Mouse (Mus musculus): ENCODE measurements around the gene Olfr1297.

Gene Olfr1297

GRCm38 (mm10) chr2:111626397-111626796, at the start of gene Olfr1297:
Gene Olfr1297, minus strand, starts transcription at chr2:111626497.
- no peak for DNase-seq (ENCODE audit: low read depth, low spot score)

- DNase-seq (ENCODE audit: low read depth, low spot score), result no peak
Measured at GRCm38 (mm10) chr2:111661119-111661518, 34.8 kb upstream of the Olfr1297 start, which contains the start of gene Olfr1299. Gene Olfr1299, plus strand, starts transcription at chr2:111661419.

- no peak for DNase-seq (ENCODE audit: low read depth, low spot score)
Measured at GRCm38 (mm10) chr2:111649101-111649500, 22.8 kb upstream of the Olfr1297 start, which contains the start of gene Olfr1298. Gene Olfr1298, minus strand, starts transcription at chr2:111649201.

GRCm38 (mm10) chr2:111569581-111569980, 56.7 kb downstream of the Olfr1297 start, which contains the start of gene Olfr1295:
Gene Olfr1295, minus strand, starts transcription at chr2:111569681.
- DNase-seq (ENCODE audit: low read depth, low spot score), result no peak
